Mouse (Mus musculus) heart, adult 9 months (tissue): ENCODE measurements around the gene Vgll4.

Source experiments
- DNase-seq, 2 experiments: peaks; one replicate each; pipeline ENCODE4 v3.0.0; 2022; ENCODE audit warnings: low spot score in 2 of 2

The Vgll4 gene

DNA sequence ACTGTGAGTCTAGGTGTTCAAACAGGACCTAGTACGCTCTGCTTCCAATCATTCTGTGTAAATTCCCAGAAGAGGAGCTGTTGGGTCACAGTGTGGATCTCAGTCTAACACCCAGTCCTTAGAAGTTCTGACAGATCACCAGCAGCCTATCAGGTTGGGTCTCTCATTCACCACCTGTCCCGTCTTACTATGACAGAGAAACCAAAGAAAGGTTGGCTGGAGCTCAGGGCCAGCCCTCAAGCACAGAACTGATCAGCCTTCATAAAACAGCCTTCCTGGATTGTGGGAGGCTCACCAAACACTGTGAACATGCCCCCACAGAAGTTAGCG, 96.0 kb downstream of the Vgll4 start:
- no peak for DNase-seq

DNA sequence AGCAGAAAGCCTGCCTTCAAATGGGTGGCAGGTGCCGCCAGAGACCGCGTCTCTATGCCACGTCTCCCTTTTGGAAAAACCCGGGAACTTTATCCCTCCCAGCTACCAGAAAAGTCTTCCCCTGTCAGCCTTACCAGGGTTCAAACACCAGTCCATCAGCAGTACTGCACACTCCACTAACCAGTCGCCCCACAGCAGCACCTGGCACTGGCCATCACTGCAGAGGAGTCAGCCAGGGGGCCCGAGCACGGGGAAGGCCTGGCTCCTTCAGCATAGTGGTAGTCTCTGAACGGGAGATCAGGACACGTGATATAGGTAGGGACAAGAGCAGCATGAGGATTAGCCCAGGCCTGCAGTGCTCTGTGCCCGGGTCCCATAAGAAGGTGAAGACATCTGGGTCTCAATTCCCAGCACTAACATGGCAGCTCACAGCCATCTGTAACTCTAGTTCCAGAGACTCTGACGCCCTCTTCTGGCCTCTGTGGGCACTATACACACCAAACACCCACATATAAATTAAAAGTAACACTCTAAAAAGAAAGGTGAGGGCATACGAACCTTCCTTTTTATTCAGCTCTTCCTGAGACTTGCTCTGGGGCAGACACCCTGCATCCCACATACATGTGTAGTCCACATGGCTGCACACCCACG, 98.7 kb downstream of the Vgll4 start:
- DNase-seq: no peak

- no peak for DNase-seq
Measured at GRCm38 (mm10) chr6:114869501-114870076, 100.2 kb downstream of the Vgll4 start.

- DNase-seq: no peak
Measured at GRCm38 (mm10) chr6:114868656-114869055, 101.1 kb downstream of the Vgll4 start.

DNA sequence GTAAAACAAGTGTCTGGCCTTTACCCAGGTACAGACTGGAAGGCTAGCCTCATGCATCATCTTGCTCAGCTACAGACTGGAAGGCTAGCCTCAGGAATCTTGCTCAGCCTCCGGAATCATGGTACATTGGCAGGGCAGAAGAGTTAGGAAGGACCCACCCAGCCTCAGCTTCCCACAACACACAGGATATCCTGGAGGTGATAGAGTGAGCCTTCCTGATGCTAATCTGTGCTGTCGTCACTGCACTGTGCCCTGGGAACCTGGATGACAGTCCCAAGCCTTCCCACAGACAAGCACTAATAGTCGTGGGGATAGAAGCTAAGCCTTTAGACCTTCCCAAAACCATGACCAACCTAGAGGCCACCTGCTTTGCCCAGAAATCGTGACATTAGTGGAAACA, 103.2 kb downstream of the Vgll4 start:
- peak in 1 of 2 experiments; percentile 63 for DNase-seq

DNA sequence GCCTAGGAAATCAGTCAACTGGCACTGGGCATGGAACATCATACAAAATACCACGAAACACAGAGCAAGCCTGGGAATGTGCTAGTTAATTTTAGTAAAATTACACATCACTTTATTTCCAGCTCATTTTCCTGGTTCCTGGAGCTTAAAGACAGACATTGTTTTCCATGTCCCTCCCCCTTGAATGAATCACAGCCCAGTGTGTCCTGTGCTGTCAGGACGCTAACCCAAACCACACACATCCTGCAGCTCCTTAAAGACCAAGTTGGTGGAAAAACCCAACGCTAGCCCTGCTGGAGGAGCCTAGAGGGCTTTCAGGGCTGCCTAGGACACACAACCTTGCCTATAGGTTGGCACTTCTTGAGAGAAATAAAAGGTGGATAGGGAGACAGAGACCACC, 103.7 kb downstream of the Vgll4 start:
- peak in 1 of 2 experiments; percentile 56 for DNase-seq

- DNase-seq: no peak
Measured at GRCm38 (mm10) chr6:114864421-114864820, 105.4 kb downstream of the Vgll4 start.

DNA sequence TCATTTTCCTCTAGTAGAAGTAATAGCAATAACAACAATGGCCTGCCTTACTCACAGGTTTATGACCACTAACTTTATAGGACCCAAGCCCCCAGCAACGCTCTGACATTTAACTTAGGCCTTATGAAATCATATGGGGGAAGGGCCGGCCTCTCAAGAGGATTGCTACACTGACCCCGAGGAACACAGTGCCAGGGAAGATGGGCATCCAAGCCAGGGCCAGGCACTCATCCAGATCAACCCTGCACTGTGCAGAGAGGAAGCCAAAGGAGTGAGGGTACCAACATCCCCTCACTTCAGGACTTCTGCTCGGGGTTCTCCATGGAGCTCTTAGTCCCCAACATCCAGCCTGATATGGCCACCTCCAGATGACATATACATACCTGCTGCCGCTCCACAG, 106.3 kb downstream of the Vgll4 start:
- no peak for DNase-seq

DNA sequence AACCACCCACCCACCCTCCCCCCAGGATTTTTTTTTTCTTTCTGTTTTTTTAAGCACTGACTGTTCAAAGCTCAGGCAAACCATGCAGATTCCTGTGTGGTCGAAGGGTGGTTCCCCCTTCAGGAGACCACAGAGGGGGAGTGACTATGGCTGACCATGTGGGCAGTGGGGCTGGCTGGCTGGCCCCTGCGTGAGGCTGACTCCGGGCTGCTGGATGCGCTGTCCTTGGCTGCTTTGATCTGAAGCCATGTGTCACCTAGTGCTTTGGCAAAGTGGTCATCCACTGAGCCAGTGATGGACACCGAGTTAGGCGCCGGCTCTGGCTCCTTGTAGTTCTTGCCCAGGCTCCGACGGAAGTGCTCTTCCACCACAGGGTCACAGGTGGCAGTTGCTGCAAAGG, 107.7 kb downstream of the Vgll4 start:
- DNase-seq: no peak

- no peak for DNase-seq
Measured at GRCm38 (mm10) chr6:114861591-114861990, 108.2 kb downstream of the Vgll4 start.

DNA sequence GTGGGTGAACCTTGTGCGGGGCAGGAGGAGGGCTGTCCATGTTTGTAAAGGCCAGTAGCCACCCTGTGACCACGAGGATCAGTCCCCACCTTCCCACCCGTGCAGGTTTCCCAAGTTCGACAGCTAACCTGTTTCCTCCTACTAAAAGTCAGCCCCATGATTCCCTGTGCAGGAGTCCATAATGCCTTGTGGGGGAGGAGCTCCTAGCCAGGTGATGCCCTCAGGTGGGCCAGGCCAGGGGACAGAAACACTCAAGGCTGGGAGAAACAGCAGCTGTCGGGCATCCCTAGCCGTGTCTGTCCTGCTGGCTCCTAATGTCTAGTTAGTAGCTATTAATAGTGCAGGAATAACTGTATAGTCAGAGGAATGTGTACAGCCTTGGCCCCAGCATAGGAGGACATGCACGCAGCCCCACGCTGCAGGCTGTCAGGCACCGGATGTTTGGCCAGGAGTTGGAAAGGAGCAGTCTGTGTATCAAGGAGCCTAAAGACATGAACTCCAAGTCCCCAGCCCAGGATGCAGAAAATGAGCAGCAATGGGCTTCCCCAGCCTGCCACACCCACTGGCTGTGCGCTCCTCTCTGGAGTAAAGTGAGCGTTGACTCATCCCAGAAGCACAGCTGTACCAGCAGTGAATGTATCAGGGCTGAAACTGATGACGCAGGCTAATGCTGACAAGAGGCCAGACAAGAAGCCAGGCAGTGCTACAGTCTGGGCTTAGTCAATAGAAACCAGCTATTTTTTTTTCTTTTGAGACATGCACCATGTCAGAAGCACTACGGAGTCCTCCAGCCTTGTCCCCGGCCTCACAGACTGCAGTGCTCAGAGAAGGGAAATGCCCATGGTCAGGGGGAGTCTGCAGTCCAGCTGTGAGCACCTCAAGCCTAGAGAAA, 108.9 kb downstream of the Vgll4 start:
- DNase-seq: peak; percentile 74

GRCm38 (mm10) chr6:114858722-114859053, 111.1 kb downstream of the Vgll4 start:
- no peak for DNase-seq

DNA sequence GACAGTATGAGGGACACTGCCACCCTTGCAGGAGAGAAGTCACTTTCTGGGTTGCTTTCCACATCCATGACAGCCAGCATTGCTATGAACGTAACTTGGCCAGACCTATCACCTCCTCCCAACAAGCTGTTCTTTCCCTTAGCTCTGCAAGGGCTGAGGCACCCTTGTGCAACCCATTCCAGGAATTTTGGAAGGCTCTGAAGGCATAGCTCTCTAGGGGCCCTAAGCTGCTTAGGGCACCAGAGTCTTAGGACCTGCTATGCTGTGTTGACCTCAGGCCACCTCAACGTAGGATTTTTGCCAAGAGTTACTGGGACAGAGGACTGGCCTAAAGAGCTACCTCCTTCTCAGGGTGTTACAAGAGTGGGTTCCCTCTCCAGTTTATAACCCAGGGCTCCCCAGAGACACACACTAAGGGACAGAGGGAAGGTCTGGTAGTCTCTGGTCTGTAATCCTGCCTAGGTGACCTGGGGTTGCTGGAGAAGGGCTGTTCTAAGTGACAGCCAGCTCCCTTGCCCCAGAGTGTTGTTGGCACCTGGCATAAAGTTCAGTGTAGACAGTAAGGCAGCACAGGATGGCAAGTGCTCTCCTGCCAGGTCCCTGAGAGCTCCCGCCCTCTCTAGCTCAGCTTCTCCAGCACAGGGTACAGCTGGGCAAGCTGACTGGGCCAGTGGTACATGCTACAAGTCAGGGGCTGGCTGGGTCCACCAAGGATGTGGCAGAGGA, 111.6 kb downstream of the Vgll4 start:
- no peak for DNase-seq

- DNase-seq: no peak
Measured at GRCm38 (mm10) chr6:114856501-114856900, 113.3 kb downstream of the Vgll4 start.

DNA sequence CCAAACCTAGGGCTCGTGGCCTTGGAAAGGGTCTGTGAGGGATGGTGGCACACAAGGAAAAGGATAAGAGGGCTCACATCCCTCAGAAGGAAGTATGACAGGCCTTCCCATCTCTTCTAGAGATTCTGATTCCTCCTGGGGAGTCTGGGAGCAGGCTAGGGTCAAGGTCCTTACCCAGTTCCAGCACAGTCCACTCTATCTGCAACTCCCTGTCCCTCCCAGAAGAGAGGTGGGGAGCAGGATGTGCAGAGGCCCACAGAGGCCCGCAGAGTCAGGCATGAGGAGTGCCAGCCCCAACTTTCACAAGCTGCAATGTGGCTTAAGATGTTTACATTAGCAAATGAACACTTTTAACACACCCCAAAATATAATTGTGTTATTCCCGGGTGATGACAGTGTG, 114.2 kb downstream of the Vgll4 start:
- DNase-seq: no peak

DNA sequence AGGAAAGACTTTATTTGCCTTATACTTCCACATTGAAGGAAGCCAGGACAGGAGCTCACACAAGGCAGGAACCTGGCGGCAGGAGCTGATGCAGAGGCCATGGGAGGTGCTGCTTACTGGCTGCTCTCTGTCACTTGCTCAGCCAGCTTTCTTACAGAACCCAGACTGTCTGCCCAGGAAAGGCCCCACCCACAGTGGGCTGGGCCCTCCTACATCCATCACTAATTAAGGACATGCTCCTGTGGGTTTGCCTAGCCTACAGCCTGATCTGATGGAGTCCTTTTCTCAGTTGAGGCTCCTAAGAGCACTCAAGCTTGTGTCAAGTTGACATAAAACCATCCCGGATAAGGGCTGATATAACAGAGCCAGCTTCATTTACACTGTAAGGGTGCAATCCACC, 115.4 kb downstream of the Vgll4 start:
- DNase-seq: no peak

DNA sequence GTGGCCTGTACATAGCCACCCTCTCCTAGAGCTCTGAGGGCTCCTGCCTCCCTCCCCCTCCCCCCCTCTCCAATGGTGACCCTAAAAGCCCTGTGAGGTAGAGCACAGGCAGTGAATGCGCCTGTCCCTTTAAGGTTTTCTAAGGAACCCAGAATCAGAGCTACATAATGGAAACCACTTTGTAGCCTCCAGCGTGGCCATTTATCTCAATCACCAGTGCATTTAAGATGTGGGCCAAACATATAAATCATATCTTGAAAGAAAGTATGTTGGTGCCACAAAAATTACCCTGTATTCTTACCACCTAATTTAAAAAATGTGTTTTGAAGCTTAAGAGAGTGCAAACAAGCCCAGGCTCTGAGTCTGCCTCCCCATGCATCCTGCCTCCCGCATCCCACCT, 117.1 kb downstream of the Vgll4 start:
- no peak for DNase-seq

DNA sequence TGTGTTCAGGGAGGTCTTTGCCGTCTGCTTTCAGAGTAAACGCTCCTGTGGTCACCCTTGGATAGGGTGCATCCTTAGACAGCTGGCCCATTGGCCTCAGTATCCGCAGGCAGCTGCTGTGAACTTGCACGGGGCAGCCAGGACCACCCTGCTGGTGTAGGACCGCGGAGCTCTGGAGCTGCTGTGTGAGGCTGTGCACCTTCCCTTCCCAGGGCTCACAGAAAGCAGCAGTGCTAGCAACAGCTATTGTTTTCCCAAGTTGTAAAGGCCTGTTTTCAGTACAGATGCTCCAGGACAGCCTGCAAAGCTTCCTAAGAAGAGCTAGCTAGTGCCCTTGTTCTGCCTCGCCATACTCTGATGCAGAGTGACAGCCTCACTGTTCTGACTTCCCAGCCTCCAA, 118.1 kb downstream of the Vgll4 start:
- DNase-seq: no peak

DNA sequence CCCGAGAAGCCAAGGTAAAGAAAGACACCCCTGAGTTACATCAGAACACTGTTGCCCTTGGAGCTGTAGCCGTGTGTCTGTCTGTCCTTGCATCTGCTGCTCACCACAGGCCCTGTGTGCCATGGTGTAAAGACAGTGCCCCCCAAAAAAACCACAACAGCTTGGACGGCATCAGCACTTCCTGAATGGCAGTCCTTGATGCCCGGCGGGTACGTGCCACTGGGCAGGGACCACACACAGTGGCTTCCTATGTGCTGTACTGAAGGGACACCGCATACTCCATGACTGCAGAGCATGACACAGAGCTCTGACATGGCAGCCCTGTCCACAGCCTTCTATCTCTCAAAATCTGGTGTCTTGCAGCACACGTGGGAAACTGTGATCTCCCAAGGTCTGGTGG, 120.0 kb downstream of the Vgll4 start:
- DNase-seq: no peak

- DNase-seq: no peak
Measured at GRCm38 (mm10) chr6:114848761-114849160, 121.0 kb downstream of the Vgll4 start.

DNA sequence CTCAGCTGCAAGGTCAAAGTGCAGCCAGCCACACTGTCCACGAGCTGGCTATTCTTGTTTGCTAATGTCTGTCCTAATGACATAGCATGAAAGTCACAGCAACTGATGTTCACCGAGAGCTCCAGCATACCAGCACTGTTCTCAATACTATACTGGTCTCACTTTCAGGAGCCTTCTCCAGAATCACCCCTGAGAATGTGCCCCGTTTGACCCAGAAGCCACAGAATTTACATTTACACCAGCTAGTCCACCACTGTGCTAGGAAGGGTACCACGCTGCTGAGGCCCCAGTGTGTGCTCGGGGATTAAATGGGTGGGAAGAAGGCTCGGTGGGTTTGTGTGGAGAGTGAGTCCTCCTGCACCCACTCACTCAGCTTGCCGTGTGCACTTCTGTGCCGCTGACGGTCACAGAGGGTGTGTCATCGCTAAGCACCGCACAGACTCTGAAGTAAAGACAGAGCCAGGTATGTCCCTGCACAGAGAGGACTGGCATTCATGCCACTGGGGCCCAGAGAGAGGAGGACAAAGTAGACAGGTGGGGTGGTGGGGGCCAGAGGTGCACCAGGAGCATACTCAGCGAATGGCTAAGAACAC, 122.1 kb downstream of the Vgll4 start:
- no peak for DNase-seq

- no peak for DNase-seq
Measured at GRCm38 (mm10) chr6:114846153-114846772, 123.5 kb downstream of the Vgll4 start.
